Mouse (Mus musculus): ENCODE data around the gene Etfa.

GRCm38 (mm10) chr9:55538377-55538776 lies 26.3 kb upstream of the Etfa start, which contains the start of gene Isl2:
- TF ChIP-seq CTCF (IDR thresholded peaks at IDR 0.05): no peak
- TF ChIP-seq EP300 (IDR thresholded peaks at IDR 0.05): no peak
